Mouse (Mus musculus): ENCODE measurements at regions not wholly inside any gene's neighbourhood (a gene's known extent, or its start where the extent isn't known, plus 50 kb on each side); places are given as distances from the start of the nearest gene placed in this dataset.

DNA sequence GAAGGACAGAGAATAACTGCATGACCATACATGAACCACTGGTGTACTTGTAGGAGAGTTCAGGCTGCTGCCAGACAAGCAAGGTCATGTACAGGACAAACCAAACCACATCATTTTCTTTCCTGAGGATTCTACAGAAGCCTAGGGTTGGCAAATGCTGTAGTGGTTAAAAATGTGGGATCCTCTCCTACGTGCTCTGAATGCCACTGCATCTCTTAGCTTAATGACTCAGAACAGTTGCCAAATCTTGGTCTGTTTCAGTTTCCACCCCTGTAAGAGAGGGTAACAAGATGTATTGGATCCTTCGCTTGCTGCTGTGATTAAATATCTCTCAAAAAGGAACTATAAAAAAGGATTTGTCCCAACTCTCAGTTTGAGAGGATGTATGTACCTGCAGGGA lies 938.1 kb downstream of the 4930444P10Rik start:
- Histone ChIP-seq H3K9me3 (replicated peaks; ENCODE audit: control insufficient read depth, insufficient read depth, low read length, poor library complexity, severe bottlenecking) (no peaks in the 10 kb centered on the region), H3K27ac (ENCODE audit: insufficient read depth, low read length) (no peak overlapping the region), H3K4me1 (ENCODE audit: control insufficient read depth, insufficient read depth, low read length) (no peaks in the 10 kb centered on the region), H3K4me3 (ENCODE audit: low read depth, low read length) (no peak overlapping the region), H3K9ac (ENCODE audit: low read depth, poor library complexity, severe bottlenecking) (no peak overlapping the region), H3K36me3 (ENCODE audit: control insufficient read depth, insufficient read depth, low read length, poor library complexity, severe bottlenecking) (no peaks in the 10 kb centered on the region), H3K27me3 (ENCODE audit: control insufficient read depth, insufficient read depth, low read length, poor library complexity, severe bottlenecking) (no peaks in the 10 kb centered on the region)
- TF ChIP-seq CTCF (IDR thresholded peaks at IDR 0.05; ENCODE audit: low read depth, low read length) (no peak), POLR2A (IDR thresholded peaks at IDR 0.05; ENCODE audit: insufficient read depth, low read length) (no peak)

GRCm38 (mm10) chr1:15153952-15154351 lies 939.2 kb downstream of the 4930444P10Rik start:
- H3K36me3 ChIP-seq (ENCODE audit: control insufficient read depth, insufficient read depth, low read length, poor library complexity, severe bottlenecking) = no peaks in the 10 kb centered on the region
- TF ChIP-seq CTCF (IDR thresholded peaks at IDR 0.05; ENCODE audit: low read depth, low read length) (no peak), EP300 (IDR thresholded peaks at IDR 0.05; ENCODE audit: insufficient read depth, low read depth, low read length) (no peak), POLR2A (IDR thresholded peaks at IDR 0.05; ENCODE audit: insufficient read depth, low read length) (no peak)
- H3K9ac ChIP-seq (ENCODE audit: low read depth, poor library complexity, severe bottlenecking) = no peak overlapping the region
- H3K27ac ChIP-seq (ENCODE audit: insufficient read depth, low read length) = no peak overlapping the region
- no peaks in the 10 kb centered on the region for H3K9me3 ChIP-seq (replicated peaks; ENCODE audit: control insufficient read depth, insufficient read depth, low read length, poor library complexity, severe bottlenecking)
- no peaks in the 10 kb centered on the region for H3K27me3 ChIP-seq (ENCODE audit: control insufficient read depth, insufficient read depth, low read length, poor library complexity, severe bottlenecking)
- no peaks in the 10 kb centered on the region for H3K4me1 ChIP-seq (ENCODE audit: control insufficient read depth, insufficient read depth, low read length)
- H3K4me3 ChIP-seq (ENCODE audit: low read depth, low read length) = no peak overlapping the region

DNA sequence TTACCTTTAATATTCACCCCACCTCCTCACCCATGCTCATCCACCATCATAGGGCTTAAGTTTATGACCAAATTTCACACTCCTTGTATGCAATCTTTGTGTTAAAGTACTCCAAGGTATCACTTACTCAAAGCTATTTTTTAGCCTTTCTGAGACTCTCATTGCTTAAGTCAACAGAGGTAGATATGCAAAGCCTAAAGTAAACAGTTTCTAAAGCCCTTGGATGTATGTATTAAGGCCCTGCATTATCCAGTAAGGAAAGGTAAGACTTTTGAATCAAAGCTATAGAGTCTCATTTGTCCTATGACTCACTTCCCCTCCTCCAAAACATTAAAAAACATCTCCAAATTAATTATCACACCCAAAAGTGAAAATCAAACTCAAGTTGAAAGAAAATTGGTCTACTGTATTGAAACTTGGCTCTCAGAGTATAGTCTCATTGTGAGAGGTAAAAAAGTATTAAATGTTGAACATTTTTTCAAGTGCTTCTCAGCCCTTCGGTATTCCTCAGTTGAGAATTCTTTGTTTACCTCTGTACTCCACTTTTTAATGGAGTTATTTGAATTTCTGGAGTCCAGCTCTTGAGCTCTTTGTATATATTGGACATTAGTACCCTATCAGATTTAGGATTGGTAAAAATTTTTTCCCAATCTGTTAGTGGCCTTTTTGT lies 949.1 kb downstream of the 4930444P10Rik start:
- no peak overlapping the region for H3K9ac ChIP-seq (ENCODE audit: low read depth, poor library complexity, severe bottlenecking)
- no peak overlapping the region for H3K4me3 ChIP-seq (ENCODE audit: low read depth, low read length)
- H3K4me1 ChIP-seq (ENCODE audit: control insufficient read depth, insufficient read depth, low read length) = no peaks in the 10 kb centered on the region
- no peaks in the 10 kb centered on the region for H3K27me3 ChIP-seq (ENCODE audit: control insufficient read depth, insufficient read depth, low read length, poor library complexity, severe bottlenecking)
- H3K36me3 ChIP-seq (ENCODE audit: control insufficient read depth, insufficient read depth, low read length, poor library complexity, severe bottlenecking) = no peaks in the 10 kb centered on the region
- no peak for TF ChIP-seq POLR2A (IDR thresholded peaks at IDR 0.05; ENCODE audit: insufficient read depth, low read length)
- no peak for TF ChIP-seq EP300 (IDR thresholded peaks at IDR 0.05; ENCODE audit: insufficient read depth, low read depth, low read length)
- TF ChIP-seq CTCF (IDR thresholded peaks at IDR 0.05; ENCODE audit: low read depth, low read length) = no peak
- H3K9me3 ChIP-seq (replicated peaks; ENCODE audit: control insufficient read depth, insufficient read depth, low read length, poor library complexity, severe bottlenecking) = no peaks in the 10 kb centered on the region; the same call in 1 of the 2 replicates
- H3K27ac ChIP-seq (ENCODE audit: insufficient read depth, low read length) = no peak overlapping the region

DNA sequence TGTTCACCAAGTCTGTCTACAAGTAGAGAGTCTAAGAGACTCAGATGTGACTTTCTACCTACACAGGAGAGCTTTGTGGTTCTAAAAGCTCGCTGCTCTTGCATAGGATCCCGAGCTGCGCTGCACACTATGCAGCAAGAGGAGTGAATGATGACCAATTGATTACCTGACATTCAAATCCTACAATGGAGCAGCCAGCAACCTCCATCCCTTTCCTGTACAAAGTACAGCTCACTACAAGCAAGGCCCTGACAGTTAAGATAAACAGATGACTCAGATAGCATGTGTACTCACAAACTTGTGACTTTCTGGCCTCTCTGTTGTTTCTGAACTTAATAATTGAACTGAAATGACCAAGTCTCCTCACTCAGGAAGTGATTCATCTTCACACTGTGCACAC lies 974.7 kb downstream of the 4930444P10Rik start:
- TF ChIP-seq EP300 (IDR thresholded peaks at IDR 0.05; ENCODE audit: insufficient read depth, low read depth, low read length) = no peak
- TF ChIP-seq POLR2A (IDR thresholded peaks at IDR 0.05; ENCODE audit: insufficient read depth, low read length) = no peak
- TF ChIP-seq CTCF (IDR thresholded peaks at IDR 0.05; ENCODE audit: low read depth, low read length) = no peak
- no peak overlapping the region for H3K27ac ChIP-seq (ENCODE audit: insufficient read depth, low read length)
- H3K4me3 ChIP-seq (ENCODE audit: low read depth, low read length) = no peak overlapping the region
- H3K4me1 ChIP-seq (ENCODE audit: control insufficient read depth, insufficient read depth, low read length) = no peaks in the 10 kb centered on the region
- no peaks in the 10 kb centered on the region for H3K9me3 ChIP-seq (replicated peaks; ENCODE audit: control insufficient read depth, insufficient read depth, low read length, poor library complexity, severe bottlenecking)
- H3K27me3 ChIP-seq (ENCODE audit: control insufficient read depth, insufficient read depth, low read length, poor library complexity, severe bottlenecking) = no peaks in the 10 kb centered on the region
- H3K9ac ChIP-seq (ENCODE audit: low read depth, poor library complexity, severe bottlenecking) = no peak overlapping the region
- H3K36me3 ChIP-seq (ENCODE audit: control insufficient read depth, insufficient read depth, low read length, poor library complexity, severe bottlenecking) = no peaks in the 10 kb centered on the region

- no peak overlapping the region for H3K27ac ChIP-seq (ENCODE audit: insufficient read depth, low read length)
- H3K27me3 ChIP-seq (ENCODE audit: control insufficient read depth, insufficient read depth, low read length, poor library complexity, severe bottlenecking) = no peaks in the 10 kb centered on the region
- no peaks in the 10 kb centered on the region for H3K36me3 ChIP-seq (ENCODE audit: control insufficient read depth, insufficient read depth, low read length, poor library complexity, severe bottlenecking)
- no peaks in the 10 kb centered on the region; the same call in 1 of the 2 replicates for H3K9me3 ChIP-seq (replicated peaks; ENCODE audit: control insufficient read depth, insufficient read depth, low read length, poor library complexity, severe bottlenecking)
- no peaks in the 10 kb centered on the region for H3K4me1 ChIP-seq (ENCODE audit: control insufficient read depth, insufficient read depth, low read length)
- H3K4me3 ChIP-seq (ENCODE audit: low read depth, low read length) = no peak overlapping the region
- no peak overlapping the region for H3K9ac ChIP-seq (ENCODE audit: low read depth, poor library complexity, severe bottlenecking)
- TF ChIP-seq POLR2A (IDR thresholded peaks at IDR 0.05; ENCODE audit: insufficient read depth, low read length) (no peak), CTCF (IDR thresholded peaks at IDR 0.05; ENCODE audit: low read depth, low read length) (peak; percentile 7), EP300 (IDR thresholded peaks at IDR 0.05; ENCODE audit: insufficient read depth, low read depth, low read length) (no peak)
Measured at GRCm38 (mm10) chr1:15111420-15111819, 981.7 kb downstream of the 4930444P10Rik start.

DNA sequence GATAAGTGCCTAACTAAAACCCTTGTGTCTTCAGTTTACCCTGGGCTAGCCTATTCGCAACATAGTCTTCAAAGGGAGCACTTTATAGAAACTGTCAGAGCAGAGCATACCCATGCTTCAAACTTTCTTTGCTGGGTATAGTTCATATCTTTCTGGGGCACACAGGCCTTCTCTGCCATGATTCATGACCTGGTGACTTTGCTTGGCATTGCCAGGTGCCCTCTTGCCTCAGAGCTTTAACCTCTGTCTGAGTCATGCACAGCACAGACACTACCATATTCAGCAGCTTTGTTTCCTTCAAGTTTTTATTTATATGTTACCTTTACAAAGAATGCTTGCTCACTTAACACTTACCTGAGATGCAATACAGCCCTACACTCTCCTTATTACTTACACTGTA lies 1022.8 kb downstream of the 4930444P10Rik start:
- H3K4me3 ChIP-seq (ENCODE audit: low read depth, low read length) = no peak overlapping the region
- no peak overlapping the region for H3K9ac ChIP-seq (ENCODE audit: low read depth, poor library complexity, severe bottlenecking)
- H3K9me3 ChIP-seq (replicated peaks; ENCODE audit: control insufficient read depth, insufficient read depth, low read length, poor library complexity, severe bottlenecking) = no peaks in the 10 kb centered on the region
- no peaks in the 10 kb centered on the region for H3K27me3 ChIP-seq (ENCODE audit: control insufficient read depth, insufficient read depth, low read length, poor library complexity, severe bottlenecking)
- H3K36me3 ChIP-seq (ENCODE audit: control insufficient read depth, insufficient read depth, low read length, poor library complexity, severe bottlenecking) = no peaks in the 10 kb centered on the region
- no peak overlapping the region for H3K27ac ChIP-seq (ENCODE audit: insufficient read depth, low read length)
- TF ChIP-seq POLR2A (IDR thresholded peaks at IDR 0.05; ENCODE audit: insufficient read depth, low read length) = no peak
- TF ChIP-seq CTCF (IDR thresholded peaks at IDR 0.05; ENCODE audit: low read depth, low read length) = no peak
- TF ChIP-seq EP300 (IDR thresholded peaks at IDR 0.05; ENCODE audit: insufficient read depth, low read depth, low read length) = no peak
- H3K4me1 ChIP-seq (ENCODE audit: control insufficient read depth, insufficient read depth, low read length) = no peaks in the 10 kb centered on the region
